Mouse (Mus musculus) liver, embryonic 14.5 days (tissue): Measurements from ENCODE around the gene Acbd5. TPM values are rescaled to one million over a fixed set of nuclear protein-coding genes. Genes with fewer than 3 reads are reported as not detected.

Source experiments
- ATAC-seq: fragments of 200-750 bp; cut with Nextera tagmentation; 2 replicates; pipeline ENCODE4 v1.8.0; 2017; ENCODE audit warnings: moderate number of reproducible peaks, mild to moderate bottlenecking, moderate library complexity; ENCODE audit not compliant: insufficient read depth
- DNase-seq, 3 experiments: peaks; one replicate each; pipeline ENCODE4 v3.0.0-alpha.2; 2012 to 2013; ENCODE audit warnings: low read depth in 3 of 3, low spot score in 3 of 3
- H3K27ac ChIP-seq: fragments of 300-500 bp; sonication (generic); 2 replicates; pipeline ENCODE4 v1.5.1; 2014; ENCODE audit warnings: moderate library complexity, mild to moderate bottlenecking, control low read depth, inconsistent platforms
- H3K27me3 ChIP-seq: fragments of 300-500 bp; sonication (generic); 2 replicates; pipeline ENCODE4 v1.6.1; 2014; ENCODE audit warnings: mild to moderate bottlenecking, low read length, moderate library complexity; ENCODE audit not compliant: control insufficient read depth, insufficient read depth
- H3K36me3 ChIP-seq: fragments of 300-500 bp; sonication (generic); replicated peaks from 2 replicates; pipeline ENCODE4 v1.6.1; 2014; ENCODE audit warnings: low read depth; ENCODE audit not compliant: control insufficient read depth, insufficient read depth
- H3K4me1 ChIP-seq, 2 experiments: fragments of 200-500 bp in 1 of 2; fragments of 300-500 bp in 1 of 2; sonication (generic) in 1 of 2; replicated peaks; 2 replicates each; pipeline ENCODE4 v1.6.1; 2012 to 2014; ENCODE audit warnings: antibody characterized with exemption in 1 of 2, inconsistent platforms in 1 of 2, low read length in 1 of 2; ENCODE audit not compliant: control insufficient read depth in 2 of 2, insufficient read depth in 2 of 2
- H3K4me2 ChIP-seq: fragments of 300-500 bp; sonication (generic); 2 replicates; pipeline ENCODE4 v1.6.1; 2014; ENCODE audit warnings: low read depth, mild to moderate bottlenecking, control low read depth, moderate library complexity
- H3K4me3 ChIP-seq, 2 experiments: fragments of 200-500 bp in 1 of 2; fragments of 300-500 bp in 1 of 2; sonication (generic) in 1 of 2; 2 replicates each; pipeline ENCODE4 v1.5.1; 2012 to 2014; ENCODE audit warnings: low read depth in 2 of 2, low read length in 2 of 2, mild to moderate bottlenecking in 2 of 2, control low read depth in 1 of 2, inconsistent platforms in 1 of 2, moderate library complexity in 1 of 2; ENCODE audit not compliant: insufficient read depth in 1 of 2
- H3K9ac ChIP-seq: fragments of 300-500 bp; sonication (generic); replicated peaks from 2 replicates; pipeline ENCODE4 v1.6.1; 2014; ENCODE audit warnings: mild to moderate bottlenecking, control low read depth, moderate library complexity
- H3K9me3 ChIP-seq: fragments of 300-500 bp; sonication (generic); 2 replicates; pipeline ENCODE4 v1.6.1; 2016; ENCODE audit warnings: low read length, mixed read lengths; ENCODE audit not compliant: control insufficient read depth
- CTCF ChIP-seq: IDR thresholded peaks from 2 replicates; pipeline ENCODE4 v1.5.1; 2016; ENCODE audit warnings: antibody characterized with exemption, low read depth, control low read depth
- EP300 ChIP-seq: IDR thresholded peaks from 2 replicates; pipeline ENCODE4 v1.6.1; 2016; ENCODE audit warnings: antibody characterized with exemption, low read depth
- WGBS: fragments of 180-500 bp; shearing (Covaris S2); extraction: QIAGEN DNeasy Blood & Tissue Kit; methylation state at CpG from one replicate; pipeline ENCODE4 v1.1.7; 2014; ENCODE audit not compliant: insufficient replicate concordance; 5-methylcytosine and 5-hydroxymethylcytosine counted together
- polyA plus RNA-seq, 2 experiments: library from polyadenylated mRNA; depleted of rRNA in 1 of 2; stranded (reverse) in 1 of 2; unstranded in 1 of 2; fragments of >200 nt; fragmentation: Nextera tagmentation in 1 of 2; extraction: Ambion mirVana in 1 of 2; gene quantifications; 2 replicates each; pipeline versions ENCODE4 v1.2.1 to v1.2.3; 2012 to 2014

The Acbd5 gene
- polyA plus RNA-seq, 2 experiments = 6.1 to 10.4 TPM

DNA sequence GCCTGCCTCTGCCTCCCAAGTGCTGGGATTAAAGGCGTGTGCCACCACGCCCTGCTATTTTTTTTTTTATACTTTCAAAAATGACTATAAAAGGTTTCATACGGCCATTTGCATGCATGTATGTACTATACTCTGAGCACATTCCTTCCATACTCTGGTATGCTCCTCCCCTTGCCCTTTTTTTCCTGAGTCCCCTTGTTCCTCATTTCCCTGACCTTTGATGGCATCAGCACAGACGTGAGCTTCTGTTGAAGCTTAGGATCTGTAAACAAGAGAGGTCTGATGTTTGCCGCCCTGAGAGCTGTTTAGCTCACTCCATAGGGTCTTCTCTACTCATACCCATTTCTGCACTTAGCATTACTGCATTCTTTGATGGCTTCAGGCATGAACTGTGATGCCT is 9.7 kb downstream of the Acbd5 start:
- Histone ChIP-seq H3K4me2 (no peak overlapping the region), H3K9me3 (no peaks in the 10 kb centered on the region; the same call in 1 of the 2 replicates), H3K9ac (no peak overlapping the region), H3K4me1 (no peaks in the 10 kb centered on the region), H3K4me3 (no peak overlapping the region), H3K36me3 (peaks cover 7% of the 10 kb centered on the region), H3K27me3 (no peaks in the 10 kb centered on the region), H3K27ac (no peak overlapping the region)
- DNase-seq = no peak
- ATAC-seq = no peak
- no peak for TF ChIP-seq CTCF
- no peak for TF ChIP-seq EP300
- 64% methylated on average over 5 of the region's 5 CpGs for WGBS

GRCm38 (mm10) chr2:23078588-23078987 is 10.6 kb downstream of the Acbd5 start:
- Histone ChIP-seq H3K36me3 (peaks cover 7% of the 10 kb centered on the region), H3K9ac (no peak overlapping the region), H3K27ac (no peak overlapping the region), H3K27me3 (no peaks in the 10 kb centered on the region), H3K4me2 (no peak overlapping the region), H3K9me3 (no peaks in the 10 kb centered on the region; the same call in 1 of the 2 replicates), H3K4me3 (no peak overlapping the region), H3K4me1 (no peaks in the 10 kb centered on the region)
- TF ChIP-seq CTCF (no peak), EP300 (no peak)
- 80% methylated on average over 2 of the region's 2 CpGs for WGBS
- DNase-seq (no peak), ATAC-seq (no peak)

GRCm38 (mm10) chr2:23084540-23084939 is 16.6 kb downstream of the Acbd5 start:
- no peaks in the 10 kb centered on the region for H3K4me1 ChIP-seq
- H3K36me3 ChIP-seq = peaks cover 3% of the 10 kb centered on the region
- 90% methylated on average over 8 of the region's 8 CpGs for WGBS
- no peaks in the 10 kb centered on the region for H3K9me3 ChIP-seq
- no peak overlapping the region for H3K9ac ChIP-seq
- no peak for DNase-seq
- no peak for ATAC-seq
- H3K27ac ChIP-seq = no peak overlapping the region
- TF ChIP-seq CTCF = no peak
- TF ChIP-seq EP300 = no peak
- H3K4me3 ChIP-seq = no peak overlapping the region
- no peaks in the 10 kb centered on the region for H3K27me3 ChIP-seq
- no peak overlapping the region for H3K4me2 ChIP-seq

DNA sequence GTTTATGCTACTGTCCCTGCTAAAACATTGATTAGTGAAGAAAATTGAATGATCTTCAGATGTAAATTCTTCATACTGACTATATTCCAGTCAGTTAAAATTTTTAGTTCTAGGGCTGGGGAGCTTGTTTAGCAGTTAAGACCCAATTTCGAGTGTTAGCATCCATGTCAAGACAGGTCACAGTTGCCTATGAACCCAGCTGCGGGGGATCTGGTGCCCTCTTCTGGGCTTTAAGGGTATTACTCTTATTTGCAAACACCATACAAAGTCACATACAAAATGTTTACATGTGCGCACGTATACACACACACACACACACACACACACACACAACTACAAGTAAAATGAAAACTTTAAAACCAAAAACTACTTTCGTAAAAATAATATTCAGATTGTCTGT is 24.2 kb downstream of the Acbd5 start:
- ATAC-seq = no peak
- 32% methylated on average over 5 of the region's 5 CpGs for WGBS
- TF ChIP-seq EP300 (no peak), CTCF (peak; percentile 79)
- peak in 1 of 3 experiments; percentile 23 for DNase-seq
- Histone ChIP-seq H3K4me3 (no peak overlapping the region), H3K9me3 (no peaks in the 10 kb centered on the region), H3K27me3 (no peaks in the 10 kb centered on the region), H3K4me1 (no peaks in the 10 kb centered on the region), H3K27ac (no peak overlapping the region), H3K4me2 (no peak overlapping the region), H3K36me3 (peaks cover 3% of the 10 kb centered on the region), H3K9ac (no peak overlapping the region)

- H3K36me3 ChIP-seq = peaks cover 3% of the 10 kb centered on the region; the same call in 1 of the 2 replicates
- no peak for TF ChIP-seq EP300
- TF ChIP-seq CTCF = no peak
- no peak overlapping the region for H3K27ac ChIP-seq
- H3K4me2 ChIP-seq = no peak overlapping the region
- ATAC-seq (no peak), DNase-seq (no peak)
- no peak overlapping the region for H3K4me3 ChIP-seq
- H3K9me3 ChIP-seq = no peaks in the 10 kb centered on the region
- no peak overlapping the region for H3K9ac ChIP-seq
- no peaks in the 10 kb centered on the region for H3K4me1 ChIP-seq
- no peaks in the 10 kb centered on the region for H3K27me3 ChIP-seq
These were observed 29.1 kb downstream of the Acbd5 start for GRCm38 (mm10) chr2:23097028-23097427.

DNA sequence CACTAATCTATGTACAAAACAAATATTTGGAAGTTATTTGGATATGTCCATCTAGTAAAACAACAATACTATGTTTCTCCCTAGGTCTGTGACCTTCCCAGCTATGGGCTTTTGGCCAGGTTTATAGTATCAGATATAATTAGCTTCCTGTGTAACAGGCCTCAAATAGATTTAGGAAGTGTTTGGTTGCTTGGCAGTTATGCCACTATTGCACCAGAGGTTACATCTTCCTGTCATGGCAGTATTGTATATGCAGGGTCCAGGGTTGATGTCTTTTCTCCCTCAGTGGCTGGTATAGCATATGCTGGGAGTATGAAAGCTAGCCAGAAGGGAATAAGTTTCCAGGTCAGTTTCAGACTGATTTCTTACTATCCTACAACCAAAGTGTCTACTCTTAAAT is 34.3 kb downstream of the Acbd5 start:
- ATAC-seq = no peak
- Histone ChIP-seq H3K9me3 (no peaks in the 10 kb centered on the region), H3K4me3 (no peak overlapping the region), H3K9ac (no peak overlapping the region), H3K4me2 (no peak overlapping the region), H3K4me1 (no peaks in the 10 kb centered on the region), H3K36me3 (no peaks in the 10 kb centered on the region), H3K27me3 (no peaks in the 10 kb centered on the region), H3K27ac (no peak overlapping the region)
- no peak for DNase-seq
- TF ChIP-seq EP300 (no peak), CTCF (no peak)
